Mouse (Mus musculus) CH12.LX (cell line): Measurements from ENCODE around the gene Hoxd12. TPM values are rescaled to one million over a fixed set of nuclear protein-coding genes. Genes with fewer than 3 reads are reported as not detected.

Experiments
- DNase-seq: peaks from one replicate; pipeline ENCODE4 v3.0.0-alpha.2; 2013; ENCODE audit errors: extremely low read depth
- H3K27ac ChIP-seq: 2 replicates; pipeline ENCODE4 v1.5.1; 2012; ENCODE audit warnings: low read depth, mild to moderate bottlenecking, control low read depth, moderate library complexity; ENCODE audit not compliant: insufficient read depth
- H3K27me3 ChIP-seq: replicated peaks from 2 replicates; pipeline ENCODE3; 2012; ENCODE audit warnings: inconsistent platforms
- H3K36me3 ChIP-seq, 2 experiments: replicated peaks in 1 of 2; 2 replicates each; pipeline versions ENCODE3 to v1.6.1; 2012; ENCODE audit warnings: inconsistent platforms in 1 of 2, low read length in 1 of 2, mild to moderate bottlenecking in 1 of 2, mixed read lengths in 1 of 2, moderate library complexity in 1 of 2; ENCODE audit not compliant: control insufficient read depth in 1 of 2, insufficient read depth in 1 of 2
- H3K4me1 ChIP-seq, 2 experiments: 2 replicates each; pipeline ENCODE4 v1.6.1; 2012; ENCODE audit warnings: inconsistent platforms in 1 of 2, moderate library complexity in 1 of 2; ENCODE audit not compliant: insufficient read depth in 2 of 2, control insufficient read depth in 1 of 2
- H3K4me2 ChIP-seq: 2 replicates; pipeline ENCODE4 v1.6.1; 2012; ENCODE audit warnings: low read depth, mild to moderate bottlenecking, control low read depth; ENCODE audit not compliant: poor library complexity, insufficient read depth, severe bottlenecking
- H3K4me3 ChIP-seq, 3 experiments: fragments of 150-350 bp in 1 of 3; sonication (generic) in 1 of 3; replicated peaks in 1 of 3; 2 replicates each; pipeline versions ENCODE3 to v1.5.1; 2011 to 2012; ENCODE audit warnings: low read depth in 2 of 3, low read length in 2 of 3, mild to moderate bottlenecking in 2 of 3, moderate library complexity in 2 of 3, control low read depth in 1 of 3, improper control_type of control experiment in 1 of 3, inconsistent platforms in 1 of 3, mixed read lengths in 1 of 3; ENCODE audit not compliant: poor library complexity in 1 of 3
- H3K79me2 ChIP-seq: replicated peaks from 2 replicates; pipeline ENCODE4 v1.6.1; 2012; ENCODE audit warnings: mild to moderate bottlenecking, moderate library complexity; ENCODE audit not compliant: control insufficient read depth, poor library complexity, insufficient read depth, severe bottlenecking; ENCODE audit errors: extremely low read depth
- H3K9ac ChIP-seq: 2 replicates; pipeline ENCODE4 v1.6.1; 2012; ENCODE audit warnings: low read depth, mild to moderate bottlenecking, control low read depth, moderate library complexity; ENCODE audit not compliant: insufficient read depth
- H3K9me3 ChIP-seq: replicated peaks from 2 replicates; pipeline ENCODE3; 2012; ENCODE audit warnings: low read length, inconsistent platforms, mixed read lengths
- BHLHE40 ChIP-seq: IDR thresholded peaks from 2 replicates; pipeline ENCODE4 v1.6.1; 2011; ENCODE audit warnings: mild to moderate bottlenecking, low read depth, low read length, improper control_type of control experiment
- CTCF ChIP-seq, 2 experiments: IDR thresholded peaks in 1 of 2; conservative IDR thresholded peaks in 1 of 2; 2 replicates each; pipeline ENCODE4 v1.5.1; 2011 to 2012; ENCODE audit warnings: low read depth in 2 of 2, low read length in 2 of 2, improper control_type of control experiment in 1 of 2, inconsistent platforms in 1 of 2, mild to moderate bottlenecking in 1 of 2, moderate library complexity in 1 of 2
- E2F4 ChIP-seq: IDR thresholded peaks from 2 replicates; pipeline ENCODE4 v1.6.1; 2011; ENCODE audit warnings: low read depth, low read length, improper control_type of control experiment; ENCODE audit not compliant: insufficient replicate concordance
- ELF1 ChIP-seq: IDR thresholded peaks from 2 replicates; pipeline ENCODE4 v1.6.1; 2014; ENCODE audit warnings: low read depth, mild to moderate bottlenecking, inconsistent platforms, low read length, improper control_type of control experiment
- ETS1 ChIP-seq: conservative IDR thresholded peaks from 2 replicates; pipeline ENCODE4 v1.6.1; 2012; ENCODE audit warnings: low read depth, mild to moderate bottlenecking, inconsistent platforms, low read length, improper control_type of control experiment, moderate library complexity
- HCFC1 ChIP-seq: IDR thresholded peaks from 2 replicates; pipeline ENCODE4 v1.6.1; 2012; ENCODE audit warnings: low read depth, mild to moderate bottlenecking, inconsistent platforms, low read length, improper control_type of control experiment
- MAZ ChIP-seq: IDR thresholded peaks from 2 replicates; pipeline ENCODE4 v1.6.1; 2012; ENCODE audit warnings: low read depth, mild to moderate bottlenecking, inconsistent platforms, low read length, improper control_type of control experiment, moderate library complexity
- MXI1 ChIP-seq: IDR thresholded peaks from 2 replicates; pipeline ENCODE4 v1.6.1; 2011; ENCODE audit warnings: mild to moderate bottlenecking, low read depth, low read length, improper control_type of control experiment
- MYC ChIP-seq: IDR thresholded peaks from 2 replicates; pipeline ENCODE4 v1.6.1; 2011; ENCODE audit warnings: low read depth, mild to moderate bottlenecking, improper control_type of control experiment, low read length
- NELFE ChIP-seq: IDR thresholded peaks from 2 replicates; pipeline ENCODE4 v1.6.1; 2011; ENCODE audit warnings: low read depth, low read length, improper control_type of control experiment
- NRF1 ChIP-seq: IDR thresholded peaks from 2 replicates; pipeline ENCODE4 v1.6.1; 2014; ENCODE audit warnings: low read depth, mild to moderate bottlenecking, inconsistent platforms, low read length, improper control_type of control experiment, moderate library complexity
- POLR2A ChIP-seq: IDR thresholded peaks from 2 replicates; pipeline ENCODE4 v1.6.1; 2011; ENCODE audit warnings: low read depth, mild to moderate bottlenecking, improper control_type of control experiment, low read length
- RAD21 ChIP-seq: IDR thresholded peaks from 2 replicates; pipeline ENCODE4 v1.6.1; 2011; ENCODE audit warnings: low read depth, mild to moderate bottlenecking, low read length, improper control_type of control experiment, moderate library complexity
- RCOR1 ChIP-seq: conservative IDR thresholded peaks from 2 replicates; pipeline ENCODE4 v1.6.1; 2012; ENCODE audit warnings: low read depth, mild to moderate bottlenecking, inconsistent platforms, low read length, improper control_type of control experiment
- SMC3 ChIP-seq: IDR thresholded peaks from 2 replicates; pipeline ENCODE4 v1.6.1; 2011; ENCODE audit warnings: low read depth, low read length, improper control_type of control experiment
- TCF12 ChIP-seq: IDR thresholded peaks from 2 replicates; pipeline ENCODE4 v1.6.1; 2014; ENCODE audit warnings: low read depth, mild to moderate bottlenecking, inconsistent platforms, low read length, improper control_type of control experiment
- ZMIZ1 ChIP-seq: IDR thresholded peaks from 2 replicates; pipeline ENCODE4 v1.6.1; 2012; ENCODE audit warnings: low read depth, mild to moderate bottlenecking, inconsistent platforms, low read length, improper control_type of control experiment
- ZNF384 ChIP-seq: IDR thresholded peaks from 2 replicates; pipeline ENCODE4 v1.6.1; 2012; ENCODE audit warnings: low read depth, low read length, improper control_type of control experiment, inconsistent platforms
- dilution Hi-C: fragments of 300-500 bp; cut with MboI; formaldehyde crosslinking; loops from 2 replicates; pipeline ENCODE4 v1.14.3; 2020; ENCODE audit warnings: low sequenced_read_pairs; ENCODE audit not compliant: extremely low pct_unique_long_range_greater_than_20kb, extremely low pct_ligation_motif_present
- in situ Hi-C: fragments of 300-500 bp; cut with MboI; formaldehyde crosslinking; loops from 3 replicates; pipeline ENCODE4 v1.14.3; 2019; ENCODE audit warnings: low sequenced_read_pairs, low pct_ligation_motif_present, low pct_unique_long_range_greater_than_20kb, mixed read lengths
- polyA plus RNA-seq: library from polyadenylated mRNA; unstranded; fragments of >175 nt; gene quantifications from 2 replicates; pipeline ENCODE4 v1.2.1, GENCODE M21; 2012; ENCODE audit warnings: low read depth; ENCODE audit not compliant: insufficient read length
- total RNA-seq, 2 experiments: library from RNA; depleted of rRNA; stranded (reverse); fragments of 300-350 nt in 1 of 2; fragments of >200 nt in 1 of 2; gene quantifications; 2 replicates each; pipeline ENCODE4 v1.2.3; 2012 to 2014

The Hoxd12 gene
- total and polyA plus RNA-seq, 3 experiments: not detected

GRCm38 (mm10) chr2:74658667-74659371, 16.0 kb upstream of the Hoxd12 start:
- dilution Hi-C loops: no loop called here
- in situ Hi-C loops: loop anchor here (25.0 kb wide), 1 partner anchor 1072 kb away; the partner anchor contains the start of gene Chrna1
- Histone ChIP-seq H3K79me2 (no peaks in the 10 kb centered on the region), H3K36me3 (no peaks in the 10 kb centered on the region), H3K4me2 (no peak overlapping the region), H3K9ac (no peak overlapping the region), H3K9me3 (peaks cover 38% of the 10 kb centered on the region), H3K27me3 (no peaks in the 10 kb centered on the region), H3K4me1 (peaks cover 0 to 5% of the 10 kb centered on the region in 2 experiments; a peak in 2 of 4 replicates), H3K4me3 (no peak overlapping the region), H3K27ac (no peak overlapping the region)
- DNase-seq: no peak
- TF ChIP-seq TCF12 (no peak), RCOR1 (no peak), NRF1 (no peak), BHLHE40 (no peak), E2F4 (no peak), MYC (no peak), HCFC1 (no peak), ETS1 (no peak), ZMIZ1 (no peak), ELF1 (no peak), POLR2A (no peak), CTCF (conservative IDR thresholded peaks at IDR 0.05 in 1 of 2, IDR thresholded peaks at IDR 0.05 in 1 of 2; ENCODE audit: low read depth in 2 of 2, low read length in 2 of 2) (no peak), MXI1 (no peak), MAZ (no peak), ZNF384 (no peak), SMC3 (no peak)

GRCm38 (mm10) chr2:74659507-74660005, 15.3 kb upstream of the Hoxd12 start, which contains the start of gene Evx2:
TSS of gene Evx2 (minus strand) at chr2:74659557.
- peaks cover 38% of the 10 kb centered on the region for H3K9me3 ChIP-seq
- H3K27ac ChIP-seq: no peak within 1 kb of the TSS
- peaks cover 0 to 5% of the 10 kb centered on the region in 2 experiments; a peak in 2 of 4 replicates for H3K4me1 ChIP-seq
- dilution Hi-C loops (no loop called here), in situ Hi-C loops (loop anchor here (10.0 to 25.0 kb wide), 3 partner anchors 365 to 1072 kb away; partner anchors contain the start of gene Chrna1)
- TF ChIP-seq NELFE: no peak
- no peak for TF ChIP-seq MXI1
- no peak for TF ChIP-seq RAD21
- H3K79me2 ChIP-seq: no peaks in the 10 kb centered on the region
- H3K4me3 ChIP-seq: no peak within 1 kb of the TSS
- H3K27me3 ChIP-seq: no peaks in the 10 kb centered on the region
- no peaks in the 10 kb centered on the region for H3K36me3 ChIP-seq
- no peak within 1 kb of the TSS for H3K4me2 ChIP-seq
- H3K9ac ChIP-seq: no peak within 1 kb of the TSS
- DNase-seq: no peak
